Mouse (Mus musculus) midbrain, embryonic 10.5 days (tissue): ENCODE measurements around the gene Cdk17. TPM values are rescaled to one million over a fixed set of nuclear protein-coding genes. Genes with fewer than 3 reads are reported as not detected.
A peak's percentile ranks its signal among the peaks of the same experiment; 100 is the strongest.

Experiments used
- DNase-seq: peaks from one replicate; pipeline ENCODE4 v3.0.0-alpha.2; 2017; ENCODE audit warnings: low spot score
- H3K27ac ChIP-seq: fragments of 300-500 bp; sonication (generic); replicated peaks from 2 replicates; pipeline ENCODE4 v1.5.1; 2016; ENCODE audit warnings: mild to moderate bottlenecking
- H3K27me3 ChIP-seq: fragments of 300-500 bp; sonication (generic); 2 replicates; pipeline ENCODE4 v1.6.1; 2016; ENCODE audit warnings: low read depth, mild to moderate bottlenecking; ENCODE audit not compliant: poor library complexity, severe bottlenecking
- H3K36me3 ChIP-seq: fragments of 300-500 bp; sonication (generic); 2 replicates; pipeline ENCODE4 v1.6.1; 2016; ENCODE audit warnings: mild to moderate bottlenecking, moderate library complexity
- H3K4me1 ChIP-seq: fragments of 300-500 bp; sonication (generic); 2 replicates; pipeline ENCODE4 v1.6.1; 2016
- H3K4me3 ChIP-seq: fragments of 300-500 bp; sonication (generic); 2 replicates; pipeline ENCODE4 v1.5.1; 2016; ENCODE audit warnings: mild to moderate bottlenecking, moderate library complexity
- H3K9me3 ChIP-seq: fragments of 300-500 bp; sonication (generic); replicated peaks from 2 replicates; pipeline ENCODE4 v1.6.1; 2016; ENCODE audit warnings: mild to moderate bottlenecking
- WGBS: fragments of 180-500 bp; shearing (Covaris S2); methylation state at CpG from one replicate; pipeline ENCODE4 v1.1.7; 2016; 5-methylcytosine and 5-hydroxymethylcytosine counted together
- polyA plus RNA-seq: library from polyadenylated mRNA; unstranded; fragments of >200 nt; fragmentation: Nextera tagmentation; extraction: Ambion mirVana; gene quantifications from 2 replicates; pipeline ENCODE4 v1.2.1, GENCODE M21; 2016

Gene Cdk17
- polyA plus RNA-seq, 1 experiment from 2014 or later: 20.1 TPM

DNA sequence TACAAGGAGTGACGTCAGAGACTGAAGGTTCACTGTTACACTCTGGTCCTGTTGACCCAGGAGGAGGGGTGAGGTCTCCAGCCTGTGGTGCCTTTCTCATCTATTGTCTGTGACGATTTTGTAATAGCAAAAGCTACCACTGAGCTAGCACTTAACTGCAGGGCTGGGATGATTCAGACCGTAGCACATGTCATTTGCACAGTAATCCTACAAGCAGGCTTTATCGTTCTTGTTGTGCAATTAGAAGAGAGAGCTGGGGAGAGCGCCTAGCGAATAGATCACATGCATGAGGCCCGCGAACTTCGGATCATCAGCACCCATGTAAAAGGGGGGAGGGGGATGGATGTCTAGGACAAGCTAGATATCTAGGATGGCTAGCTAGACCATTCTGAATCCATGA is 105.2 kb downstream of the Cdk17 start:
- no peak for DNase-seq
- Histone ChIP-seq H3K27me3 (no peaks in the 10 kb centered on the region; the same call in 1 of the 2 replicates), H3K4me1 (peaks cover 37% of the 10 kb centered on the region), H3K9me3 (no peaks in the 10 kb centered on the region), H3K36me3 (peaks cover 12% of the 10 kb centered on the region), H3K4me3 (no peak overlapping the region), H3K27ac (no peak overlapping the region)
- WGBS: 89% methylated on average over 9 of the region's 9 CpGs

- no peak for DNase-seq
- peaks cover 31% of the 10 kb centered on the region for H3K4me1 ChIP-seq
- peaks cover 12% of the 10 kb centered on the region for H3K36me3 ChIP-seq
- H3K27ac ChIP-seq: no peak overlapping the region
- H3K27me3 ChIP-seq: no peaks in the 10 kb centered on the region
- 97% methylated on average over 7 of the region's 7 CpGs for WGBS
- H3K9me3 ChIP-seq: no peaks in the 10 kb centered on the region
- H3K4me3 ChIP-seq: no peak overlapping the region
These were observed 105.8 kb downstream of the Cdk17 start for GRCm38 (mm10) chr10:93266521-93266920.

- no peak overlapping the region for H3K27ac ChIP-seq
- no peaks in the 10 kb centered on the region for H3K27me3 ChIP-seq
- no peaks in the 10 kb centered on the region for H3K9me3 ChIP-seq
- DNase-seq: no peak
- 95% methylated on average over 5 of the region's 5 CpGs for WGBS
- peaks cover 21% of the 10 kb centered on the region for H3K4me1 ChIP-seq
- peaks cover 12% of the 10 kb centered on the region for H3K36me3 ChIP-seq
- no peak overlapping the region for H3K4me3 ChIP-seq
These were observed 106.8 kb downstream of the Cdk17 start for GRCm38 (mm10) chr10:93267509-93267908.

- peaks cover 13% of the 10 kb centered on the region for H3K4me1 ChIP-seq
- H3K4me3 ChIP-seq: no peak overlapping the region
- H3K27me3 ChIP-seq: no peaks in the 10 kb centered on the region
- H3K27ac ChIP-seq: no peak overlapping the region
- no peak for DNase-seq
- peaks cover 12% of the 10 kb centered on the region for H3K36me3 ChIP-seq
- H3K9me3 ChIP-seq: no peaks in the 10 kb centered on the region
- 93% methylated on average over 3 of the region's 3 CpGs for WGBS
These were observed 107.7 kb downstream of the Cdk17 start for GRCm38 (mm10) chr10:93268339-93268738.

- no peaks in the 10 kb centered on the region for H3K9me3 ChIP-seq
- peaks cover 7% of the 10 kb centered on the region for H3K4me1 ChIP-seq
- DNase-seq: no peak
- no peak overlapping the region for H3K4me3 ChIP-seq
- WGBS: 82% methylated on average over 4 of the region's 4 CpGs
- H3K36me3 ChIP-seq: peaks cover 10% of the 10 kb centered on the region
- H3K27ac ChIP-seq: no peak overlapping the region
- H3K27me3 ChIP-seq: no peaks in the 10 kb centered on the region
These were observed 109.1 kb downstream of the Cdk17 start for GRCm38 (mm10) chr10:93269744-93270143.

GRCm38 (mm10) chr10:93270889-93271460 is 110.3 kb downstream of the Cdk17 start:
- H3K27ac ChIP-seq: no peak overlapping the region
- H3K4me1 ChIP-seq: peaks cover 16% of the 10 kb centered on the region
- H3K9me3 ChIP-seq: no peaks in the 10 kb centered on the region
- 96% methylated on average over 6 of the region's 6 CpGs for WGBS
- H3K4me3 ChIP-seq: no peak overlapping the region
- 0 out of 2 replicates have a peak, but pooled peaks cover 3% of the 10 kb centered on the region for H3K36me3 ChIP-seq
- no peak for DNase-seq
- no peaks in the 10 kb centered on the region for H3K27me3 ChIP-seq

DNA sequence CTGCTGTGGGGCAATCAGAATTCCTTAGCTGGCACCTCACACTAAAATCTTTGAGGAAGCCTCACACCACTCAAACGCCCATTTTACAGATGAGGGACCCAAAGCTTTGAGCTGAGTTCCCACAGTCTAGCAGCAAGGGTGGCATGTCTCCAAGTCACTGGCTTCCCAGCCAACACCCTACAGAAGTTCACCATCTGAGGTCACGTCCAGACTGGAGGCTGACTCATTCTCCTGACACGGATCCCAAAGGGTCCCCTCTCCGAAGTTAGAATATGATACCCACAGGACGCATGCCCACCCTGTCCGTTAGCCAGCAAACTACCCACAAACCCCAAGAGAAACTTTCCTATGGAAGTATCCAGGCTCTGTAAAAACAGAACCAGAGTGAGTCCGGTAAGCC is 111.2 kb downstream of the Cdk17 start:
- WGBS: 92% methylated on average over 7 of the region's 7 CpGs
- Histone ChIP-seq H3K27me3 (no peaks in the 10 kb centered on the region; the same call in 1 of the 2 replicates), H3K4me3 (no peak overlapping the region), H3K9me3 (no peaks in the 10 kb centered on the region), H3K27ac (no peak overlapping the region), H3K4me1 (peaks cover 24% of the 10 kb centered on the region), H3K36me3 (no peaks in the 10 kb centered on the region)
- no peak for DNase-seq

DNA sequence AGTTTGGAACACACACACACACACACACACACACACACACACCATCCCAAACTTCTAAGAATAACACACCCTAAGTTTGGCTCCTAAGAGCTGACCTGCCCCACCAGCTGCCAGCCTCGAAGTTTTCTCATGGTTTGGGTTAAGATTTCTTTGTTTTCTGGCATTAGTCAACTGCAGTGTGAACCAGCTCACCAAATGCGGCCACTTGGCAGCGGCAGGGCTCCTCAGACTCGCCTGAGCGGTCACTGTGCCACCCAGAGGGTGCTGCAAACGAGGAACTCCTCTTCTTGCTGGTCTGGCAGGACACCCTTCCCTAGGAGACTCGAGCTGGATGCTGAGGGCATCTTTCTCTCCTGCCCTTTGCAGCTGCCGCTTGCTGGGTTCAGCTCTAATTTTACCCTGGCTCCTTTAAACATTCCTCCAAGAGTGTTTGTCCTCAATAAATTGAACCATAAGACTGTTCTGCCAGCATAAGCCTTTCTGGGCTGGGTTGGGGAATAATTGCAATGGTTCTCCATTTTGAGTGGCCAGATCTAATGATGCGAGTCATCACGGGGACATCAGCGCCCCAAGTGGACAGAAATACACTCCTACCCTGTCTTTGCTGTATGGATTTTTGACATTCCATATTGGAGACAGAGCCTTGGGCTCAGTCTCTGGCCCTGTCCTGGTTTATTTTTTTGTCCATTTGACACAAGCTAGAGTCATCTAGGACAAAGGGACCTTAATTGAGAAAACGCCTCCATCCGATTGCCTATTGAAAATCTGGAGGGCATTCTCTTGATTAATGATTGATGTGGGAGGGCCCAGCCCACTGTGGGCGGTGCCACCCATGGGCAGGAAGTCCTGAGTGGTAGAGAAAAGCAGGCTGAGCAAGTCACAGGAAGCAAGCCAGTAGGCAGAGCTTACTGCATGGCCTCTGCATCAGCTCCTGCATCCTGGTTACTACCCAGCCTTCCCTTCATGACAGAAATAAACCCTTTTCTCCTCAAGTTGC is 112.6 kb downstream of the Cdk17 start:
- Histone ChIP-seq H3K27me3 (no peaks in the 10 kb centered on the region; the same call in 1 of the 2 replicates), H3K9me3 (no peaks in the 10 kb centered on the region), H3K36me3 (no peaks in the 10 kb centered on the region), H3K4me3 (no peak overlapping the region), H3K4me1 (peaks cover 35% of the 10 kb centered on the region), H3K27ac (peak overlapping the region; percentile 13; the same call in 1 of the 2 replicates)
- DNase-seq: no peak
- 84% methylated on average over 14 of the region's 14 CpGs for WGBS

- Histone ChIP-seq H3K27ac (no peak overlapping the region), H3K4me3 (no peak overlapping the region), H3K36me3 (no peaks in the 10 kb centered on the region), H3K27me3 (no peaks in the 10 kb centered on the region; the same call in 1 of the 2 replicates), H3K4me1 (peaks cover 35% of the 10 kb centered on the region), H3K9me3 (no peaks in the 10 kb centered on the region)
- no peak for DNase-seq
- WGBS: 76% methylated on average over 2 of the region's 2 CpGs
These were observed 113.6 kb downstream of the Cdk17 start for GRCm38 (mm10) chr10:93274277-93274696.

DNA sequence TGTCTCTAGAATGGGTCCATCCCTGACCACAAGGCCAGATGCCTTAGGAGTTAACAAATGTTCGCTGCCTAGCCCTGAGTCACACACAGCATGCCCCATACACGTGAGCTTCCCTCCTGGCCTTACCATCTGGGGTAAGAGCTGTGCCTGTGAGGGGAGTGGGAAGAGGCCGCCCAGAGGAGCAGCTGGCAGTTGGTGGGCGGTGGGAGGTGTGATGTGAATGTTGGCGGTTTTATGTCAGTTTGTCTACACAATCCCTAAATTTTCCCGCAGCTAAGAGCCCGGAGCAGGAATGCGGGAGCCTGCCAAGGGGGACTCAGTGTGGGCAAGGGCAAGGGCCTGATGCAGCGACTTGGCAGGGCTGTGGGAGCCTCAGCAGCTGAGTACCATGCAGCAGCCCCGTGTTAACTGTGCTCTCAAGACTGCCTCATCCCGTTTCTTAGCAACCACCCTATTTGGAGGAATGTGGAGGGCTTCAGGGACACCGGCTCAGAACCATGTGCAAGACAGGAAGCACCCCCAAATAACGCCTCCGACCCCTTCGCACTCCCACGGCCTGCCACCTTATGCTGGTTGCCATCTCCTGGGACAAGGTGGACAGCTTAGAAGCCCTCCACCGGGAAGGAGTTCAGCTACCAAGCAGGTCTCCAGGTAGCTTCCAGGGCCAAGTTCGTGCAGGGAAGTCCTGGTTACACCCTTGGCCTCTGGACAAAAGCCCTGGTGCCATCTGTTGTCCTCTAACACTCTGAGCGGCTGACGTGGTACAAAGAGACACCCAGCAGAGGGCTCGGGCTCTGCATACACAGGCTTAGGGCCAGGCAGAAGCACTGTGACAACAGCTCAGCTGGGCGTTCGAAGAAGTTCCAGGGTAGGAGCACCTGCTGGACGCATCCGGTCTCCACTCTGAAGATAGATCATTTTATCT is 114.8 kb downstream of the Cdk17 start:
- Histone ChIP-seq H3K27ac (peak overlapping the region; percentile 71), H3K27me3 (no peaks in the 10 kb centered on the region; the same call in 1 of the 2 replicates), H3K36me3 (no peaks in the 10 kb centered on the region), H3K4me3 (peak overlapping the region; percentile 48; the same call in 1 of the 2 replicates), H3K4me1 (peaks cover 32% of the 10 kb centered on the region), H3K9me3 (no peaks in the 10 kb centered on the region)
- 46% methylated on average over 25 of the region's 25 CpGs for WGBS
- peak; percentile 48 for DNase-seq

DNA sequence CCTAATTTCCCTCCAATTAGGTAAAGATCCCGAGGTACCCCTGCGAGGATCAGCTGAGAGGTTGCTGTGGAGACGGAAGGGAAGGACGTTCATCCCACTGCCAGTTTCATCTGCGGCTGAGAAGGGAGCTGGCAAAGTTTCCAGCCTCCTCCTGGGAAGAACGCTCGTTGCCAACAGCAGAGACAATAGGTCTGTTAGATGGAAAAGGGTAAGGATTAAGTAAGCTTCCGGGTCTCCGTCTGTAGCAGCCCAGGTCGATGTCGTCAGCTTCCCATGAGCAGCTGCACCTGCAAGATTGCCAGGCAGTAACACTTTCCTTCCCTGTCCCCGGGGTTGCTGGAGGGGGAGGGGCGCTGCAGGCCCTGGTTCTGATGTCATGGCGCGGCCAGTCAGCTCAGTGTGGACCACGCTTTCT is 115.7 kb downstream of the Cdk17 start:
- 5% methylated on average over 16 of the region's 16 CpGs for WGBS
- H3K27me3 ChIP-seq: no peaks in the 10 kb centered on the region; the same call in 1 of the 2 replicates
- H3K9me3 ChIP-seq: no peaks in the 10 kb centered on the region
- peak overlapping the region; percentile 71 for H3K27ac ChIP-seq
- H3K36me3 ChIP-seq: no peaks in the 10 kb centered on the region
- peaks cover 32% of the 10 kb centered on the region for H3K4me1 ChIP-seq
- H3K4me3 ChIP-seq: peak overlapping the region; percentile 48
- peak; percentile 68 for DNase-seq

DNA sequence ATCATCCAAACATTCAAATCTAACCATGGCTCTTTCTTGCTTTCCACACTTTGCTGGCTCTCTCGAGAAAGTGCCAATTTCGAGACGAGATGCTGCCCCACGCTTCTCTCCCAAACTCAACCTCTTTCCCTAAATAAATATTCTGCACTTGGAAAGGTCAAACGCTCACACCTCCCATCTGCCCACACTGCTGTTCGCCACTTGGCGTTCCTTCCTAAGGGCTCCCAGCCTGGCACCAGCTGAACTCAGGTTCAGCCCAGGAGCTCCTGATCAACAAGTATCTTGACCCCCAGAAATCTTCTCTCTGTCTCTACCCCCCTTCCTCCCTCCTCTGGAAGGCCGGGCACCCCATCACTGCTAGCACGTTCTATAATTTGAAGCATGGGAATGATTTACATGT is 116.2 kb downstream of the Cdk17 start:
- H3K36me3 ChIP-seq: no peaks in the 10 kb centered on the region
- no peak for DNase-seq
- H3K4me3 ChIP-seq: peak overlapping the region; percentile 48
- H3K4me1 ChIP-seq: peaks cover 32% of the 10 kb centered on the region
- 68% methylated on average over 9 of the region's 9 CpGs for WGBS
- peak overlapping the region; percentile 71 for H3K27ac ChIP-seq
- no peaks in the 10 kb centered on the region; the same call in 1 of the 2 replicates for H3K27me3 ChIP-seq
- no peaks in the 10 kb centered on the region for H3K9me3 ChIP-seq
